Mouse (Mus musculus): ENCODE results near the gene Prrg4. TPM values are rescaled to one million over a fixed set of nuclear protein-coding genes. Genes with fewer than 3 reads are reported as not detected.

Prrg4 gene
- polyA plus RNA-seq (2017; shearing (Covaris generic)): 3.5 TPM

GRCm38 (mm10) chr2:104849276-104849990 lies at the start of gene Prrg4:
Prrg4 (minus strand) TSS chr2:104849876.

GRCm38 (mm10) chr2:104867282-104867855 lies 17.7 kb upstream of the Prrg4 start, which contains the start of gene Ccdc73:
Ccdc73 (plus strand) TSS chr2:104867805.

GRCm38 (mm10) chr2:104816371-104816827 lies 33.3 kb downstream of the Prrg4 start, which contains the start of gene Qser1:
Qser1 (minus strand) TSS chr2:104816760.

Other genes with a start within 250 kb of the Prrg4 start
- gene Tcp11l1, start 137.7 kb downstream of the Prrg4 start, polyA plus RNA-seq (2017; shearing (Covaris generic)): 0.35 TPM
- not detected for gene Pin1rt1, start 133.5 kb downstream of the Prrg4 start, polyA plus RNA-seq (2017; shearing (Covaris generic))
- not detected for gene Depdc7, start 107.0 kb downstream of the Prrg4 start, polyA plus RNA-seq (2017; shearing (Covaris generic))
- gene Qser1, start 33.1 kb downstream of the Prrg4 start, polyA plus RNA-seq (2017; shearing (Covaris generic)): 1.1 TPM
- 1.6 TPM for gene Ccdc73, start 17.9 kb upstream of the Prrg4 start, polyA plus RNA-seq (2017; shearing (Covaris generic))
- 300 TPM for gene Eif3m, start 167.2 kb upstream of the Prrg4 start, polyA plus RNA-seq (2017; shearing (Covaris generic))
- gene Gm11060, start 242.1 kb upstream of the Prrg4 start, polyA plus RNA-seq (2017; shearing (Covaris generic)): not detected